Mouse (Mus musculus) gastrocnemius, adult 2 months (tissue): ENCODE data around the gene Trim63. TPM values are rescaled to one million over a fixed set of nuclear protein-coding genes. Genes with fewer than 3 reads are reported as not detected.

Source experiments
- DNase-seq: peaks from one replicate; pipeline ENCODE4 v3.0.0; 2022
- H3K27ac ChIP-seq: fragments of 200-600 bp; 2 replicates; pipeline ENCODE4 v1.8.1; 2022; ENCODE audit warnings: mild to moderate bottlenecking
- H3K4me3 ChIP-seq: fragments of 200-600 bp; 2 replicates; pipeline ENCODE4 v1.8.1; 2022; ENCODE audit warnings: mild to moderate bottlenecking, moderate library complexity
- CTCF ChIP-seq: fragments of 200-600 bp; IDR thresholded peaks from 2 replicates; pipeline ENCODE4 v1.8.1; 2022; ENCODE audit warnings: antibody characterized with exemption, mild to moderate bottlenecking, moderate library complexity
- intact Hi-C: fragments of 180-260 bp; cut with DNase I; formaldehyde crosslinking; loops from one replicate; pipeline ENCODE4 v1.15.1; 2025
- total RNA-seq, 2 experiments: library from RNA; stranded (reverse); gene quantifications; 2 replicates each; pipeline ENCODE4 v1.2.3; 2021

The Trim63 gene
- total RNA-seq, 2 experiments from 2014 or later = 250 to 325 TPM

- TF ChIP-seq CTCF = no peak
- no peak overlapping the region for H3K4me3 ChIP-seq
- H3K27ac ChIP-seq = no peak overlapping the region
- intact Hi-C loops = no loop called here
- DNase-seq = no peak
Observed at GRCm38 (mm10) chr4:134350641-134351040, 35.7 kb downstream of the Trim63 start.

DNA sequence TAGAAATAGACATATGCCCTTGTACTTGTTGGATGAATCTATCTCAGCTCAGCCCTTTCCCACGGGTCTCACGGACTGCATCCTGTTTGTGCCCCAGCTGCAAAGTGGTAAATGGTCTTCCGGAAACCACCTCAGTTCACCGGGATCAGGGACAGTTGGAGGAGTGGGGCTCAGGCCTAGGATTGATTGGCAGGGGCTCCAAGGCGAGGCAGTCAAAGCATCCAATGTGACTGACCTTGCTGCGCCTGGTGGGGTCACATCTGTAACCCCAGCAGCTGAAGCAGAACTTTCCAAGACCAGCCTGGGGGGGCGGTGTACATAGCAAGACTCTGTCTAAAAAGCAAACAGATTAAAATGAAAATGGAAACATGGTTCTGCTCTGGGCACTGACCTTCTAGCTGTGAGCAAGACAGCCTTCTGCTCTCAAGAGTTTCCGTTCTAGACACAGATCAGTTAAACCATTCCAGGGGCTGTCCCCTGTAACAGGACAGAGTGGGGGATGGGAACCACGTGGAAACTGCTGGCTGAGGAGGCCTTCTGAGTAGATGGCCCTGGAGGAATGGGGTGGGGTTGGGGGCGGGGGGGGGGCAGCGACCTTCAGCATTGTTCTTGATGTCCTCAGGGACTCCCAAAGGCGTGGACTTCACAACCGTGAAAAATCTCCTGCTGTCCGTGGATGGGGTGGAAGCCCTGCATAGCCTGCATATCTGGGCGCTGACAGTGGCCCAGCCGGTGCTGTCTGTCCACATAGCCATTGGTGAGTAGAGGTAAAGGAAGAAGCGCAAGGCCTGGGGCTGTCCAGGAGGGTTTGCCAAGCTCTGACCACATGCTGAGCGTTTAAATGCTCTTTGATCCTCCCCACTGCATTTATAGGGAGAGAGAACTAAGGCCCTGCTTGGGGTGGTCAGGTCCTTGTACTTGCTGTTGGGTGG, 36.7 kb downstream of the Trim63 start:
- TF ChIP-seq CTCF = no peak
- intact Hi-C loops = no loop called here
- Histone ChIP-seq H3K4me3 (no peak overlapping the region), H3K27ac (peak overlapping the region; percentile 64)
- no peak for DNase-seq

DNA sequence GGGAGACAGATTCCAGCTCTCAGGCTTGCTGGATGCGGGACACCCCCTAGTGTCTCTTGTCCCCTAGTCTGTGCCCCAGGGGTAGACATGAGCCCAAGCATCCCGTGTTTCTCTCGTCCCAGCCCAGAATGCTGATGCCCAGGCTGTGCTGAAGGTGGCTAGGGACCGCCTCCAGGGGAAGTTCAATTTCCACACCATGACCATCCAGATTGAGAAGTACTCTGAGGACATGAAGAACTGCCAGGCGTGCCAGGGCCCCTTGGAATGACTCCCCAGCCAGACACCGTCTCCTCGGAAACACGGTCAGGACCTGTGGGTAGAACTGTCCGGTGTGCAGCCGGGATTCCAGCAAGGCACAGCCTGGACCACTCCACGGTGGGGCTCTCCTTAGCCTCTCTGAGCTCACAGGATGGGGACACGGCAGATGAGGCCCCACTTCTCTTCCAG, 37.4 kb downstream of the Trim63 start:
- no peak for TF ChIP-seq CTCF
- DNase-seq = peak; percentile 62
- Histone ChIP-seq H3K27ac (peak overlapping the region; percentile 64), H3K4me3 (no peak overlapping the region)
- intact Hi-C loops = no loop called here

DNA sequence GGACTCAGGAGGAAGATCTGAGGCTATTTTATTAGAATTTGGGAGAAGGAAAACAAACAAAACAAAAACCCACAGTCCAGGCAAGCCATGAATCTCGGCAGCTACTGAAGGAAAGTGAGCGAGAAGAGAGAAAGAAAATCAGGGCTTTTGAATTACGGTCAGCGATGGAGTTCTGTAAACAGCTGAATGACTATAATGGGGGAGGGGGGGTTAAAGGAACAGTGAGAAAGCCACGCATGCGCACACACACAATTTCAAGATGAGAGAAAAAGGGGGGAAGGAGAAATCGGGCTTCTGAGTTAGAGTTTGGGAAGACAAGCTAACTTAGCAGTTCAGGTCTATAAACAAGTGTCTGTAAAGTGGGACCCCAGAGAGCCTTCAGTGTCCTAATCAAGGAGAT, 38.0 kb downstream of the Trim63 start:
- no peak for TF ChIP-seq CTCF
- intact Hi-C loops = no loop called here
- DNase-seq = no peak

GRCm38 (mm10) chr4:134353527-134354409, 38.8 kb downstream of the Trim63 start:
- DNase-seq = no peak
- intact Hi-C loops = no loop called here

More for the DNA sequence above, 38.0 kb downstream of the Trim63 start:
- Histone ChIP-seq H3K27ac (peak overlapping the region; percentile 64), H3K4me3 (no peak overlapping the region)

DNA sequence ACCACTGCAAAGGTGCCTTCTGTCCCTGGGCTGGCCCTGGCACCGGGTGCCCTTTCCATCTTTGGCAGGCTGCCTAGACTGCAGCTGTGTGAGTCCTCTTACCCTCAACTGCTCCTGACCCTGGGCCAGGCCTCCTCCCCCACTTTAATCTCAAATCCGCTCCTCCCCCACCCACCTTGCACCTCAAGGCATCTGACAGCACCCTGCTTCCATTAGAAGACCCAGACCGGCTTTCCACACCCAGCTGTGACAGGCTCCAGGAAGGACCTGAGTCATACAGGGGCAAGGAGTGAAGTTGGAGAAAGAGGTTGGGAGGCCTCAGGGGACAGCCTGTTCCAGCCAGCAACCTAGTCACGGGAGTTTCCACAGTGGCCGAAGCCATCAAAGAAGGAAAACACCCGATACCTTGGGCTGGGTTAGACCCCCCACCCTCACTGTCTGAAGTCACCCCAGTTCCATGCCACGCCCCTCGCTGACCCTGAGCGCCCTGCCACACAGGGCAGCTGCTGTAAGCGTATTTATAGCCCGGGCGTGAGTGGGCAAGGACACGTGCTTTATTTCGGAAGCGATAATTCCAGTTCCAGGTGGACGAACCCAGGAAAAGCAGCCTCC, 41.0 kb downstream of the Trim63 start:
- intact Hi-C loops = loop anchor here (2.0 to 5.0 kb wide), 2 partner anchors 41 to 64 kb away; partner anchors contain the start of gene Trim63
- TF ChIP-seq CTCF = no peak
- peak overlapping the region; percentile 43 for H3K4me3 ChIP-seq
- peak; percentile 94 for DNase-seq
- peak overlapping the region; percentile 93 for H3K27ac ChIP-seq

More at GRCm38 (mm10) chr4:134353527-134354409, 38.8 kb downstream of the Trim63 start:
- Histone ChIP-seq H3K4me3 (no peak overlapping the region), H3K27ac (peak overlapping the region; percentile 93)
- TF ChIP-seq CTCF = no peak

DNA sequence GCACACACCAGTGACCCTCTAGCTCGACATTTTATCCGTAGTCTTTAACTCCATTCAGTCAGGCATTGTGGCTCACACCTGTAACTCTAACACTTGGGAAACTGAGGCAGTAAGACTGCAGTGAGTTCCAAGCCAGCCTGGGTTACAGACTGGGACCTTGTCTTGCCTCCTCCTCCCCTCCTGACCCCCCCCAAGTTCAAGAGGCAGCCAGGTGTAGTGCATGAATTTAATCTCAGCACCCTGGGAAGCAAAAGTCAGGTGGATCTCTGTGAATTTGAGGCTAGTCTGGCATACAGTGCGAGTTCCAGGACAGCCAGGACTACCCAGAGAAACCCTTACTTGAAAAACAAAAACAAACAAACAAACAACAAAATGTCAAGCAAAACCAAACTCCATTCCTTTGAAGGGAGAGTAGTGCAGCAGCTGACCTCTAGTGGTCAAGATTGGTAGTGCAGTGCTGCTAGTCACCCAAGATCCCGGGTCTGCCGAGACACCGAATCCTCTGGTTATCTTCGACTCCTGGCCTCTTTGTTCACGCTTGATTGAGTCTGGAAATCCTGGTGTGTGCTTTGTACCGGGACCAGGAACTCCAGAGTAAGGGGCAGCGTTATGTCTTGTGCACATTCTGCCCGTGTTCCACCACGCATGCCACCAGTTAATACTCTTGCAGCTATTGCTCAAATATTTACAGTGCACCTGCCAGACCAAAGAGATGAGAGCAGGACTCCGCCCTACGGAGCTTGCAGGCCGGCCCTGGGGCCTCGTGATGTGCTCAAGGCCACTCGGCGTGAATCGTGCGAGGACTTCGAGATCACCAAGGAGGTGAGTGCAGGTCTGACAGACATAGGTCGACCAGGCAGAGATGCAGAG, 41.9 kb downstream of the Trim63 start:
- Histone ChIP-seq H3K27ac (peak overlapping the region; percentile 93), H3K4me3 (peak overlapping the region; percentile 35)
- intact Hi-C loops = loop anchor here (2.0 to 5.0 kb wide), 2 partner anchors 42 to 65 kb away; partner anchors contain the start of gene Trim63
- no peak; the same call in 1 of the 2 replicates for TF ChIP-seq CTCF
- DNase-seq = peak; percentile 82

DNA sequence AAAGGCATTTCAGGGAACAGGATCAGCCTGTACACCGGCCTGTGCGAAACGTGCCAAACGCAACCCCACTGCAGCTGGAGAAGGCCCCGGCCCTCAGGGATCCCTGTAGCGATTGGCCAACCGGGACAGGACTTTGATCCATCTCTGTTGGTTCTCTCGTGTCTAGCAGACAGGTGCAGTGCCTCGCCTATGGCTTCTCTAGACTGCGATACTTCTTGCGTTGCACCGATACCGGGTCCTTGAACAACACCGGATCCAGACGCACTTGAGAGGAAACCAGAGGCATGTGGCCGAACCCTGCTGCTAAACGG, 42.5 kb downstream of the Trim63 start:
- intact Hi-C loops = loop anchor here (2.0 to 5.0 kb wide), 2 partner anchors 43 to 65 kb away; partner anchors contain the start of gene Trim63
- no peak overlapping the region for H3K4me3 ChIP-seq
- DNase-seq = no peak
- TF ChIP-seq CTCF = no peak
- peak overlapping the region; percentile 93; the same call in 1 of the 2 replicates for H3K27ac ChIP-seq

- intact Hi-C loops = loop anchor here (5.0 kb wide), 1 partner anchor 67 kb away; no protein-coding TSS in a partner anchor
- Histone ChIP-seq H3K27ac (no peak overlapping the region), H3K4me3 (no peak overlapping the region)
- no peak for TF ChIP-seq CTCF
- peak; percentile 4 for DNase-seq
Observed at GRCm38 (mm10) chr4:134359649-134360048, 44.7 kb downstream of the Trim63 start.

GRCm38 (mm10) chr4:134361215-134361614, 46.3 kb downstream of the Trim63 start:
- no peak for TF ChIP-seq CTCF
- intact Hi-C loops = no loop called here
- no peak overlapping the region for H3K27ac ChIP-seq
- DNase-seq = peak; percentile 6
- H3K4me3 ChIP-seq = no peak overlapping the region

DNA sequence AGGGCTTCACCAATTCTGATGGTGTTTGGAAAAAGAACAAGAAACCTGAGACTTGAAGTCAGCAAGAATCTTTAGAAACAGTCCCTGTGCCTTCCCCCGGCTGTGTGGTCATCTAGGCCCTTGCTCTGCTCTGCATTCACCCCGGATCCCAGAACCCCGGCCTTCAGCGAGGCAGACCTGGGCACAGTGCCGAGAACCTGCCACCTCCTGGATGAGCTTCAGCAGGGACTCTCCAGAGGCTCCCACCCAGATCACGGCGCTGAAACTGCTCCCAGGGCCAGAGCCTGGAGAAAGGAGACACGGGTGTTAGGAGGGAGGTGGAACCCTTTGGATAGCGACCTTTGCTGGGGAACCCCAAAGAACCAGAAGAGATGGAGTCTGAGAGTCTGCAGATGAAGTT, 47.2 kb downstream of the Trim63 start:
- intact Hi-C loops = no loop called here
- no peak for TF ChIP-seq CTCF
- H3K27ac ChIP-seq = no peak overlapping the region
- peak; percentile 27 for DNase-seq
- H3K4me3 ChIP-seq = no peak overlapping the region
